Mouse (Mus musculus) stomach, postnatal 0 days (tissue): ENCODE measurements at regions not wholly inside any gene's neighbourhood (a gene's known extent, or its start where the extent isn't known, plus 50 kb on each side); places are given as distances from the start of the nearest gene placed in this dataset.

Experiments used
- CTCF ChIP-seq: IDR thresholded peaks from 2 replicates; pipeline ENCODE4 v1.5.1; 2016; ENCODE audit warnings: antibody characterized with exemption, low read depth, mild to moderate bottlenecking, moderate library complexity
- EP300 ChIP-seq: optimal IDR thresholded peaks from 2 replicates; pipeline ENCODE3; 2016; ENCODE audit warnings: antibody characterized with exemption

GRCm38 (mm10) chr2:85250026-85250560, 53.1 kb upstream of the Lrrc55 start:
- no peak for TF ChIP-seq EP300
- TF ChIP-seq CTCF, result no peak
